Mouse (Mus musculus): ENCODE results near the gene Trappc2l. TPM values are rescaled to one million over a fixed set of nuclear protein-coding genes. Genes with fewer than 3 reads are reported as not detected.

Gene Trappc2l
- total and polyA plus RNA-seq, 2 experiments from 2014 or later: 15.3 to 137 TPM

DNA sequence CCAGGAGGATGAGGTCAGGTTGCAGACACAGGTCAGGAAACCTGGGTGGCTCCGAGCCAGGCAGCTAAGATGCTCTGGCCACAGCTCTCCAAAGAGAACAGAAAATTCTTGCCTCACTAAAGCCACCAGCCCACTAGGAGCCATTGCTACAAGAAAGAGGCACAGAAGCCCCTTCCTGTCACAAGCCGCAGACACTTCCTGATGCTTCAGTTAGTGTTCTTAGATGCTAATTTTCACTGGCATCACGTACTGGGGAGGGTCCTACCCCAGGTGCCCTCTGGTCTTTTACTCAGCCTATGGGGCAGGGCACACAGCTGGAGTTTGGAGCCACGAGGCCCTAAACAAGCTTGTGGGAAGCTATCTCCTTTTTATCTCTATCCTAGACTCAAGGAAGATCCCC is 15.4 kb upstream of the Trappc2l start:
- H3K4me2 ChIP-seq (ENCODE audit: low read depth): no peak overlapping the region
- H3K27ac ChIP-seq (ENCODE audit: low read depth, low read length): no peak overlapping the region
- H3K9ac ChIP-seq: no peak overlapping the region
- DNase-seq: no peak
- no peak overlapping the region for H3K4me3 ChIP-seq (ENCODE audit: low read depth, low read length)
- 56% methylated on average over 4 of the region's 4 CpGs for WGBS
- no peak for TF ChIP-seq CTCF (IDR thresholded peaks at IDR 0.05; ENCODE audit: low read depth)
- no peak for ATAC-seq
- H3K36me3 ChIP-seq (ENCODE audit: insufficient read depth): no peaks in the 10 kb centered on the region
- H3K4me1 ChIP-seq (ENCODE audit: insufficient read depth): no peaks in the 10 kb centered on the region
- H3K9me3 ChIP-seq (ENCODE audit: low read length): no peaks in the 10 kb centered on the region
- no peaks in the 10 kb centered on the region for H3K27me3 ChIP-seq (ENCODE audit: insufficient read depth, low read length)

DNA sequence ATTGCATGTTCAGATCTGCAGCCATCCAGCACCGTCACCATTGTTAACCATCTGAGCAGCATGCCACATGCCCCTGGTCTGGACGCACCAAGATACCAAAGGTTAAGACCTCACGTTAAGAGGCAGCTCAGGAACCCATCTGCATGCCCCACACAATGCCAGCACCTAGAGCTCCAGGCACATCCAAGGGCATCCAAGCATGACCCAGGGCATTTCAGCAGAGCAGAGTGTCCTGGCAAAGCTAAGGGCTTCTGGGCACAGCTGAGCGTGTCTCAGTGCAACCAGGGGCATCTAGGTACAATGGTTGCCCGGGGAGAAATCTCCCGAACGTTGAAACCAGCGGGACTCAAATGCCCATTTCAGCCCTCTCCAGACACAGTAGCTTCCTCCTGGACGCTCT is 10.8 kb upstream of the Trappc2l start:
- Histone ChIP-seq H3K27ac (ENCODE audit: low read depth, low read length) (no peak overlapping the region), H3K9me3 (ENCODE audit: low read length) (no peaks in the 10 kb centered on the region), H3K27me3 (ENCODE audit: insufficient read depth, low read length) (no peaks in the 10 kb centered on the region), H3K4me3 (ENCODE audit: low read depth, low read length) (no peak overlapping the region), H3K9ac (no peak overlapping the region), H3K4me1 (ENCODE audit: insufficient read depth) (no peaks in the 10 kb centered on the region), H3K4me2 (ENCODE audit: low read depth) (no peak overlapping the region), H3K36me3 (ENCODE audit: insufficient read depth) (no peaks in the 10 kb centered on the region)
- no peak for TF ChIP-seq CTCF (IDR thresholded peaks at IDR 0.05; ENCODE audit: low read depth)
- WGBS: 89% methylated on average over 9 of the region's 9 CpGs
- ATAC-seq: no peak
- DNase-seq: no peak

DNA sequence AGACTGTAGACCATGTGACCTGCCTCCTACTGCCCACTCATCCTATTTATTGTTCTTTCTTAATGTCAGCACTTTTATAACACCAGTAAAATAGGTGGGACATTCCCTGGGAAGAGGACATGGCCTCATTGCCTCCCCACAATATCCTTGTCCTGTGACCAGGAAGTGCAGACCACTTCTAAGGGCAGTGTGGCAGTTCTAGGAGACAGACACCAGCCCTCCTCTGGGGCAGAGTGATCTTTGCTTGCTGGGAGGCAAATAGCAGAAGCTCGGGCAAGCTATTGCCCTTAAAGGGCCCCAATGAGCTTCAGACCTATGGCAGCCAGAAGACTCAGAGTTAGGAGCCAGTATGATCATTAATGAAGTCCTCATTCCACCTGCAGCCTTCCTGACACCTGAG is 6.8 kb upstream of the Trappc2l start:
- H3K36me3 ChIP-seq (ENCODE audit: insufficient read depth): no peaks in the 10 kb centered on the region
- H3K27me3 ChIP-seq (ENCODE audit: insufficient read depth, low read length): no peaks in the 10 kb centered on the region
- H3K9ac ChIP-seq: no peak overlapping the region
- WGBS: 65% methylated on average over 1 of the region's 1 CpGs
- no peak for ATAC-seq
- no peaks in the 10 kb centered on the region for H3K9me3 ChIP-seq (ENCODE audit: low read length)
- no peak overlapping the region for H3K4me2 ChIP-seq (ENCODE audit: low read depth)
- no peak for TF ChIP-seq CTCF (IDR thresholded peaks at IDR 0.05; ENCODE audit: low read depth)
- no peak overlapping the region for H3K4me3 ChIP-seq (ENCODE audit: low read depth, low read length)
- H3K4me1 ChIP-seq (ENCODE audit: insufficient read depth): no peaks in the 10 kb centered on the region
- H3K27ac ChIP-seq (ENCODE audit: low read depth, low read length): no peak overlapping the region
- no peak for DNase-seq

DNA sequence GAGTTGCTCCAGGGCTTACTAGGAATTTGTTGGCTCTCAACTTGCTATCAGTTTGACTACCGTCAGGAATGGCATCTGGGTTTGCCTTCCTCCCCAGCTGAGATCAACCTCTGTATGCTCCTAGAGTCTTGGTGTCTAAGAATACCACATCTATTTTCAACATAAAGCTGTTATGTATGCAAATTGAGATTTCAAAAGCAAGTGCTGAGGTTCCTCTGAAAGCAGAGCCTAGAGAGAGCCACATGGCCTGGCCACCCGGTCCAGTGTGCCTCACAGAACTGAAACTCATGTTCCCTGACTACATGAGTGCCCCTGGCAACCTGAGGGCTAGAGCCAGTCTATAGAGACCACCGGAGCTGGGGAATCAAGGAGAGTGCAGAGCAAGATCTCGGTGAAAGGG is 6.1 kb upstream of the Trappc2l start:
- Histone ChIP-seq H3K27ac (ENCODE audit: low read depth, low read length) (no peak overlapping the region), H3K9ac (no peak overlapping the region), H3K9me3 (ENCODE audit: low read length) (no peaks in the 10 kb centered on the region), H3K27me3 (ENCODE audit: insufficient read depth, low read length) (no peaks in the 10 kb centered on the region), H3K36me3 (ENCODE audit: insufficient read depth) (no peaks in the 10 kb centered on the region), H3K4me2 (ENCODE audit: low read depth) (no peak overlapping the region), H3K4me3 (ENCODE audit: low read depth, low read length) (no peak overlapping the region), H3K4me1 (ENCODE audit: insufficient read depth) (peaks cover 2% of the 10 kb centered on the region; the same call in 1 of the 2 replicates)
- WGBS: 73% methylated on average over 4 of the region's 4 CpGs
- DNase-seq (no peak), ATAC-seq (no peak)
- no peak for TF ChIP-seq CTCF (IDR thresholded peaks at IDR 0.05; ENCODE audit: low read depth)

DNA sequence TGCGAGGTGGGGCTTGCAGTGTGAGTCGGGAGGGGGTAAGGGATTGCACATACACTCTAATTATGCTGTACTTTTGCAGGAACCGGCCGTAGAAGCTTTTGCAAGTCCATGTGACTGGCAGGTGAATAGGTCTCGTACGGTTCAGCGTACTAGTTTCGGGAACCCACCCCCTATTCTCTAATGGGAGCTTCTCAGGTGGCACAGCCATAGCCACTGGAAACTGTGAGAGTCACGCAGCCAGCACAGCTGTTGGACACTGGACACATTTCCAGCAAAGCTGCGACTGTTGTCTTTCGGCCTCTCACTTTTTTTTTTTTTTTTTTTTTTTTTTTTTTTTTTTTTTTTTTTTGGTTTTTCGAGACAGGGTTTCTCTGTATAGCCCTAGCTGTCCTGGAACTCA is 4.6 kb upstream of the Trappc2l start:
- ATAC-seq (no peak), DNase-seq (no peak)

DNA sequence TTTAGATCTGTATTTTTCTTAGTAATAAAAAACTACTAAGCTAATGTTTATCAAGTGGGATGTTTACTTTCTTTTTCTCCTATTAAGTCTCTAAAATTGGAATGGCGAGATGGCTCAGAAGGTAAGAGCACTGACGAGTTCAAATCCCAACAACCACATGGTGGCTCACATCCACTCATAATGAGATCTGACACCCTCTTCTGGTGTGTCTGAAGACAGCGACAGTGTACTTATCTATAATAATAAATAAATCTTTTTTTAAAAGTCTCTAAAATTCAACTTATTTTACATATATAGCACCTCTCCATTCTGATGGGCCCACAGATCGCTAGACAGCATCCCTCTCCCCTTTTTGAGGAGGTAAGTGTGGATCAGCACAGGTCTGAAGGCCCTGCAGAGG is 1.2 kb upstream of the Trappc2l start:
- peak; percentile 21; the same call in 1 of the 2 replicates for TF ChIP-seq CTCF (IDR thresholded peaks at IDR 0.05; ENCODE audit: low read depth)
- Histone ChIP-seq H3K9me3 (ENCODE audit: low read length) (no peaks in the 10 kb centered on the region), H3K4me1 (ENCODE audit: insufficient read depth) (peaks cover 15% of the 10 kb centered on the region), H3K4me3 (ENCODE audit: low read depth, low read length) (no peak overlapping the region), H3K27ac (ENCODE audit: low read depth, low read length) (no peak overlapping the region), H3K27me3 (ENCODE audit: insufficient read depth, low read length) (no peaks in the 10 kb centered on the region), H3K36me3 (ENCODE audit: insufficient read depth) (peaks cover 9% of the 10 kb centered on the region; the same call in 1 of the 2 replicates), H3K4me2 (ENCODE audit: low read depth) (peak overlapping the region; percentile 89), H3K9ac (no peak overlapping the region)
- ATAC-seq (no peak), DNase-seq (no peak)
- WGBS: 46% methylated on average over 4 of the region's 4 CpGs

More for the DNA sequence above, 4.6 kb upstream of the Trappc2l start:
- Histone ChIP-seq H3K4me2 (ENCODE audit: low read depth) (no peak overlapping the region), H3K4me3 (ENCODE audit: low read depth, low read length) (no peak overlapping the region), H3K4me1 (ENCODE audit: insufficient read depth) (peaks cover 6% of the 10 kb centered on the region; the same call in 1 of the 2 replicates), H3K27me3 (ENCODE audit: insufficient read depth, low read length) (no peaks in the 10 kb centered on the region), H3K27ac (ENCODE audit: low read depth, low read length) (no peak overlapping the region), H3K36me3 (ENCODE audit: insufficient read depth) (no peaks in the 10 kb centered on the region), H3K9me3 (ENCODE audit: low read length) (no peaks in the 10 kb centered on the region), H3K9ac (no peak overlapping the region)
- WGBS: 76% methylated on average over 11 of the region's 12 CpGs
- TF ChIP-seq CTCF (IDR thresholded peaks at IDR 0.05; ENCODE audit: low read depth): no peak

DNA sequence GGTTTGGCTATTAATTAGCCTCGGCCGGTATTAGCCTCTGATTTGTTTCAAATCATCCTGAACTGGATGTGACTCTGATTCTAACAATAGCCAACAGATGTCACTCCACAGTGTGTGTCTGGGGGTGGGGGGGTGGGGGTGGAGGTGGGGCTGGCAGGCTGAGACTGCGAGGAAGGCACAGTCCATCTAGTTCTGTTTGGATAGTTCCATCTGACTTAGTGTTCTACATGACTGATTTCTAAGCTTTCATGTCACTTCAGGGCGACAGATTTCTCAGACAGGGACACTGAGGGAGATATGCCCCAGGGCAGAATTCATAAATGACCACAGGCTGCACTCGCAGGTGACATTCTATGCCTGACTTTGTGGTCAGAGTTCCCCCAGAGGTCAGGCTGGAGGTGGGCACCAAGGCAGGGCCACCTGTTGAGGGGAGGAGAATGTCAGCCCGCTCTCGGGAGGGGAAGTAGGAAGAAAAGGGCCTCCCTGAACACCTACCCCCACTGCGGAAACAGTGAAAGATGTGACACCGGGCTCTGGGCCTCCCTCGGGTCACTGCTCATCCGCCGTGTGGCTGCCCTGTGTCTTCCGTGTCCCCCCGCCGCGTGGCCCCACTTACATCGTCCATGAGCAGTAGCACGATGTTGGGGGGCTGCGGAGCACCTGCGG is 695 bp upstream of the Trappc2l start:
- ATAC-seq (no peak), DNase-seq (no peak)
- Histone ChIP-seq H3K4me1 (ENCODE audit: insufficient read depth) (peaks cover 15% of the 10 kb centered on the region), H3K4me2 (ENCODE audit: low read depth) (peak overlapping the region; percentile 89), H3K27me3 (ENCODE audit: insufficient read depth, low read length) (no peaks in the 10 kb centered on the region), H3K4me3 (ENCODE audit: low read depth, low read length) (peak overlapping the region; percentile 68), H3K9ac (peak overlapping the region; percentile 79), H3K27ac (ENCODE audit: low read depth, low read length) (peak overlapping the region; percentile 72), H3K36me3 (ENCODE audit: insufficient read depth) (peaks cover 12% of the 10 kb centered on the region; the same call in 1 of the 2 replicates), H3K9me3 (ENCODE audit: low read length) (no peaks in the 10 kb centered on the region)
- WGBS: 2% methylated on average over 20 of the region's 20 CpGs
- no peak for TF ChIP-seq CTCF (IDR thresholded peaks at IDR 0.05; ENCODE audit: low read depth)
